Mouse (Mus musculus) layer of hippocampus, postnatal 10 days (tissue): Measurements from ENCODE around the gene Vps52. TPM values are rescaled to one million over a fixed set of nuclear protein-coding genes. Genes with fewer than 3 reads are reported as not detected.
"Not testable (repeated sequence)": the region's sequence is repeated elsewhere in the genome, so short reads cannot be mapped to it uniquely, and the experiment has no call there.

Experiments
- DNase-seq, 2 experiments: peaks; one replicate each; pipeline ENCODE4 v3.0.0; 2021; ENCODE audit warnings: low spot score in 2 of 2
- total RNA-seq, 2 experiments: library from RNA; stranded (reverse); gene quantifications; 2 replicates each; pipeline ENCODE4 v1.2.3; 2021

Gene Vps52
- total RNA-seq, 2 experiments from 2014 or later: 80.4 to 81.7 TPM

- peak; percentile 82 to 86 for DNase-seq
Observed at GRCm38 (mm10) chr17:33940206-33940805, 15.3 kb upstream of the Vps52 start, which contains the start of the genes Pfdn6 and Wdr46. TSS of gene Pfdn6 (minus strand) at chr17:33940343. TSS of gene Wdr46 (plus strand) at chr17:33940660.

GRCm38 (mm10) chr17:33940981-33941380, 14.6 kb upstream of the Vps52 start:
- no peak for DNase-seq

- DNase-seq: no peak
Observed at GRCm38 (mm10) chr17:33941381-33941780, 14.2 kb upstream of the Vps52 start.

- DNase-seq: no peak
Observed at GRCm38 (mm10) chr17:33943454-33943853, 12.2 kb upstream of the Vps52 start.

GRCm38 (mm10) chr17:33947430-33948089, 8.1 kb upstream of the Vps52 start:
- no peak for DNase-seq

- DNase-seq: no peak
Observed at GRCm38 (mm10) chr17:33948090-33948904, 7.3 kb upstream of the Vps52 start.

- no peak for DNase-seq
Observed at GRCm38 (mm10) chr17:33948905-33949537, 6.6 kb upstream of the Vps52 start.

GRCm38 (mm10) chr17:33950131-33950625, 5.4 kb upstream of the Vps52 start:
- no peak for DNase-seq

- peak; percentile 73 to 81 for DNase-seq
Observed at GRCm38 (mm10) chr17:33951021-33951946, 4.3 kb upstream of the Vps52 start, which contains the start of gene B3galt4. TSS of gene B3galt4 (minus strand) at chr17:33951488.

- DNase-seq: not testable (repeated sequence)
Observed at GRCm38 (mm10) chr17:33952015-33952414, 3.6 kb upstream of the Vps52 start.

- DNase-seq: no peak
Observed at GRCm38 (mm10) chr17:33952879-33953278, 2.7 kb upstream of the Vps52 start.

GRCm38 (mm10) chr17:33953310-33953709, 2.3 kb upstream of the Vps52 start:
- DNase-seq: no peak

- no peak for DNase-seq
Observed at GRCm38 (mm10) chr17:33953961-33954565, 1.5 kb upstream of the Vps52 start.

- DNase-seq: no peak
Observed at GRCm38 (mm10) chr17:33954646-33955554, 712 bp upstream of the Vps52 start.

- no peak for DNase-seq
Observed at GRCm38 (mm10) chr17:33956336-33956735, 724 bp downstream of the Vps52 start.

GRCm38 (mm10) chr17:33957493-33957892, 1.9 kb downstream of the Vps52 start:
- no peak for DNase-seq

GRCm38 (mm10) chr17:33958451-33958850, 2.8 kb downstream of the Vps52 start:
- DNase-seq: no peak

GRCm38 (mm10) chr17:33959135-33959534, 3.5 kb downstream of the Vps52 start:
- DNase-seq: no peak

- DNase-seq: no peak
Observed at GRCm38 (mm10) chr17:33959948-33960347, 4.3 kb downstream of the Vps52 start.
